Mouse (Mus musculus) lung, postnatal 25 days (tissue): ENCODE results near the gene Gm28035.

Source experiments
- DNase-seq: peaks from one replicate; pipeline ENCODE4 v3.0.0; 2022; ENCODE audit warnings: low spot score

Gm28035 gene

DNA sequence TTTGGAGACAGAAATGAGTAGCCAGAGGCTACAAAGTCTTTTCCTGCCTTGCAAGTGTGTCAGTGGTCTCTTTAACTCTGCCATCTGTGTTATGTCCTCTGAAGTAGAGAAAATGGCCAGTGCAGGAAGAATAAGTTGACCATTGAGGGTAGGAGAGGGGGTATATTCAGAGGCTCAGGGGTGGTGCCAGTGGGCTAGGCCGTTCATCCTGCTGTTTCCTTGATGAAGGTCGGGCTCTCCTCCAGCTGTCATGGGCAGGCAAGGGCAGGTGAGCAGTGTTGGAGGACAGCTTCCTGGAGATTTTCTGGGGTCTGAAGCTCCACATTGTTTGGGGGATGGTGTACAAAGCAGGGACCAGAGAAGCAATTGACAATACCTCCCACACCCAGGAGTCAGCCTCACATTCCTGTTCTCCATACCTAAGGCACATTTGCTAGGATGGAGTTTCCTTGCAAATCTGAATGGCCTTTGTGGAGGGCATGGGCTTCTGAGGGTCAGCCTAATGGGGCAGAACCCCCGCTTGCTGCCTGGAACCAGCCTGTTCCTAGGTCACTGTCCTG, 1.4 kb upstream of the Gm28035 start:
- DNase-seq, result no peak

DNA sequence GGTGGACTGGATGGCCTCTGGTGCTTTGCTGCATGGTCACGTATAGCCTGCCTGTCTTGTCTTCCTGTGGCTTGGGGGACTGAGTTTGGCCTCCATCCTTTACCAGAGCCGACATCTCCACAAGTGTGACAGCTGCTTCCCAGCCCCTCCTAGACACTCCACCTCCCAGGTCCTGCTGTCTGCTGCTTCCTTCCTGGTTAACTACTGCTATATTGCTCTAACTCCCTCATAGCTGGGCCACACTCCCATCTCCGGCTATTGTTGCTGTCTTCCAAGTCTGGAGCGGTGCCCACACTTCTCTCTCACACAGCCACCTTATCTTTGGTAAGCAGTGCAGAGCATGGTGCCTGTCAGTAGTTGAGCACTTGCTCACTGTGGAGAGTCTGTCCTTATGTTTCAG, 590 bp upstream of the Gm28035 start:
- DNase-seq, result peak; percentile 77

GRCm38 (mm10) chr2:30242509-30242908, 2.1 kb downstream of the Gm28035 start:
- DNase-seq, result peak; percentile 91

DNA sequence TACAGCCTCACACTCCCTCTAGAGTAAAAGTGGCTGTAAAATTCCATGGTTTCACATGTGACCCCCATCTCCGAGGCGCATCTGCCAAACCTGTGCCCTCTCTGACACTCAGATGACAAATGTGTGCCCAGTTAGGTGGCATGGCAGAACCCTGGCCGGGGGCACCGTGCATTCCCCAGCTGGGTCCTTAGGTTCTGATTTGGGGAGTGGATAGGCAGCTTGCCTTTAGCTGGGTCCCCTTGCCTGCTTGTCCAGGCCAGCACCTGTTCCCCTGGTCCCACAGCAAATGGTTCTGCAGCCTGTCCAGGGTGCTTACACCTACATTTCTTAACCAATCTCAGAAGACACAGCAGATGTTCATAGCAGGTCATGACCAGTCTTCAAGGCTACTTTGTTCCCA, 3.0 kb downstream of the Gm28035 start:
- DNase-seq, result no peak

- DNase-seq, result no peak
Observed at GRCm38 (mm10) chr2:30244595-30245178, 4.3 kb downstream of the Gm28035 start.

GRCm38 (mm10) chr2:30247036-30247435, 6.7 kb downstream of the Gm28035 start:
- no peak for DNase-seq

DNA sequence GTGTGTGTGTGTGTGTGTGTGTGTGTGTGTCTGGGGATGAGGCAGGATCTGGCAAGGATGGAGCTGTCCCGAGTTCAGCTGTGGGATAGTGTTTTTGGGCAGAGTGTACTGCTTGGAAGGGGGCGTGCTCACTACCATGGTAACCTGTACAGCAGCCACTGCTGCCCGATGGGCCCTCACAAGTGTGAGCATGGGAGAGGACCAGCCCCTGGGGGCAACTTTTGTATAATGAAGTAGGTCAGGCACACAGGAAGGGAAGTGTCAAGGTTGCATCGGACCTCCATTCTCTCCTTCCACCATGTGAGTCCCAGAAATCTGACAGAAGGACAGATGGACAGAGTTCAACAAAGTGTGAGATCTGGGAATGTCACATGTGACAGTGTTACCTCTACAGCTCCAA, 7.3 kb downstream of the Gm28035 start:
- DNase-seq, result no peak

GRCm38 (mm10) chr2:30249182-30249581, 8.8 kb downstream of the Gm28035 start:
- DNase-seq, result no peak

DNA sequence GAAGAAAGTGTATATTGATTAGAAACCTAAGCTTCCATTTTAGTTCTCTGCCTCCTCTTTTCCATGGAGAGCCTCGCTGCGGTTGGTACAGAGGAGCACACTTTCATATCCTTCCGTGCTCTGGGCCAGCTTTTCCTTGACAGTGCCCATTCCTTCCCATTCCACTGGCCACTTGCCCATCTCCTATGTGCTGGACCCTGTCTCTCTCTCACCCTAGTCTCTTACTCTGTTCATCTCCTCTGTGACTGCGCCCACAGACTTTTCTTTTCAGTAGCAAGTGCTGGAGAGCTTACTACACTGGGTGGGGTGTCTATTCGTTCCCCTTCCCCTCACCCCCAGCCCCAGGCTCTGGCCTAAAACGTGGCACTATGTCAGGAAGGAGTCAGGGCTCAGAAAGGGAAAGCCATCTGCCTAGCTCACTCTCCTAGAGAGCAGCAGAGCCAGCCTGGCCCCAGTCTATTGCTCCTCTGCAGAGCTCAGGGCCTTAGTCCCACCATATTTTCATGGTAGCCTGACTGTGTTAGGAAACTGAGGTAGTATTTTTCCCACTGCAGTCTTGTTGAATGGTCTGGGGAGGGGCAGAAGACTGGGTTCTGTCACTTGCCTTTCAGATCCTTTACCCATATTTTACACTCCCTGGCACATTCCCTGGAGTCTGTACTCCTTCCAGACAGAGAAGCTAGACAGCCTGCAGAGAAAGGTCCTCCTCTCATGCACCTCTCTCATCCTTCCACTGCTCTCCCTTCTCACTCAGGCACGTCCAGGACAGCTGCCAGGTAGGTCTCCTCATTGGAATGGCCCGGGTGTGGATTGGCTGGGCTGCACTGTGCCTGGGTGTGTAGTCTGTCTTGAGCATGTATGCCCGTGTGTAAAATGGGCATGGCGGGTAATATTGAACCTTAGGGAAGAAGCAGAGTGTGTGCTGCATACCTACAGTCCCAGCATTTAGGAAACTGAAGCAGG, 10.1 kb downstream of the Gm28035 start:
- no peak for DNase-seq

- DNase-seq, result peak; percentile 74
Observed at GRCm38 (mm10) chr2:30251417-30252104, 11.2 kb downstream of the Gm28035 start.

GRCm38 (mm10) chr2:30252521-30252920, 12.2 kb downstream of the Gm28035 start:
- DNase-seq, result no peak

- no peak for DNase-seq
Observed at GRCm38 (mm10) chr2:30253809-30254208, 13.4 kb downstream of the Gm28035 start.

GRCm38 (mm10) chr2:30255631-30256395, 15.4 kb downstream of the Gm28035 start:
- DNase-seq, result no peak

DNA sequence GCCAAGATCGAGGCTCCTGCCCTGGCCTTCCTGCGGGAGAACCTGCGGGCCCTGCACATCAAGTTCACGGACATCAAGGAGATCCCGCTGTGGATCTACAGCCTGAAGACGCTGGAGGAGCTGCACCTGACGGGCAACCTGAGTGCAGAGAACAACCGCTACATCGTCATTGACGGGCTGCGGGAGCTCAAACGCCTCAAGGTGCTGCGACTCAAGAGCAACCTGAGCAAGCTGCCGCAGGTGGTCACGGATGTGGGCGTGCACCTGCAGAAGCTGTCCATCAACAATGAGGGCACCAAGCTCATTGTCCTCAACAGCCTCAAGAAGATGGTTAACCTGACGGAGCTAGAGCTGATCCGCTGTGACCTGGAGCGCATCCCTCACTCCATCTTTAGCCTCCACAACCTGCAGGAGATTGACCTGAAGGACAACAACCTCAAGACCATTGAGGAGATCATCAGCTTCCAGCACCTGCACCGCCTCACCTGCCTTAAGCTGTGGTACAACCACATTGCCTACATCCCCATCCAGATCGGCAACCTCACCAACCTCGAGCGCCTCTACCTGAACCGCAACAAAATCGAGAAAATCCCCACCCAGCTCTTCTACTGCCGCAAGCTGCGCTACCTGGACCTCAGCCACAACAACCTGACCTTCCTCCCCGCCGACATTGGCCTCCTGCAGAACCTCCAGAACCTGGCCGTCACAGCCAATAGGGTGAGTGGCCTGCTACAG, 16.4 kb downstream of the Gm28035 start:
- DNase-seq, result no peak

DNA sequence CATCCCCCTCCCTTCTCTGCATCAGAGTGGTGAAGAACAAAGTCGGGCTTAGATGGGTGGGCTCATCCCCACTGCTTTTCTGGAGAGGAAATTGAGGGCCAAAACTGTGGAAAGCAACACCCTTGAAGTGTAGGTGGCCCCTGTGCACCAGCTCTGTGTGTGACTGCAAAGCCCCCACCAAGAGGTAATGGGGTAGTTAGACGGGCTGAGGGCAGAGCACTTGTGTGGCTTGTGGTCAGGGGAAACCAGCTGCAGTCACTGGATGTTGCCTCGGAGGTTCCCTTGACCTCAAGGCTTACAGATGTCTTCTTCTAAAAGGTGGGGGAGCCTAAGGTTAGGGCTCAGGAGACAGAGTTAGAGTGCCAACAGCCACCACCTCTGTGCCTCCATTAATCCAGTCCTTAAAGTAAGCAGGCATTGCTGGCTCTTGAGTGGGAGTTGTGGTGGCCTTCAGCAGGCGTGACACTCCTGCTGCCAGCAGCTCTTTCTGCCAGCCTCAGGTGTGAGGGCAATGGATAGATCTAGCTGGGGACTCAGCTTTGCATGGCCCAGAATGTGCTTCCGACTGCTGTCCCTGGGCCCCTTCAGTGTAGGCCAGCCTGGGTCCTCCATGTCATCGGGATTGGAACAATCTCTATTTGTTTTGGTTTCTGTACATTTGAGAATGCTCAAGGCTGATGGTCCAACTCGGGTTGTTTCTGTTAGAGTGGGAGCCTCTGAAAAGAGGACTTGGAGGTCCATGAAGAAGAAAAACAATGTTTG, 17.5 kb downstream of the Gm28035 start:
- no peak for DNase-seq

- DNase-seq, result peak; percentile 81
Observed at GRCm38 (mm10) chr2:30258600-30258999, 18.2 kb downstream of the Gm28035 start.

DNA sequence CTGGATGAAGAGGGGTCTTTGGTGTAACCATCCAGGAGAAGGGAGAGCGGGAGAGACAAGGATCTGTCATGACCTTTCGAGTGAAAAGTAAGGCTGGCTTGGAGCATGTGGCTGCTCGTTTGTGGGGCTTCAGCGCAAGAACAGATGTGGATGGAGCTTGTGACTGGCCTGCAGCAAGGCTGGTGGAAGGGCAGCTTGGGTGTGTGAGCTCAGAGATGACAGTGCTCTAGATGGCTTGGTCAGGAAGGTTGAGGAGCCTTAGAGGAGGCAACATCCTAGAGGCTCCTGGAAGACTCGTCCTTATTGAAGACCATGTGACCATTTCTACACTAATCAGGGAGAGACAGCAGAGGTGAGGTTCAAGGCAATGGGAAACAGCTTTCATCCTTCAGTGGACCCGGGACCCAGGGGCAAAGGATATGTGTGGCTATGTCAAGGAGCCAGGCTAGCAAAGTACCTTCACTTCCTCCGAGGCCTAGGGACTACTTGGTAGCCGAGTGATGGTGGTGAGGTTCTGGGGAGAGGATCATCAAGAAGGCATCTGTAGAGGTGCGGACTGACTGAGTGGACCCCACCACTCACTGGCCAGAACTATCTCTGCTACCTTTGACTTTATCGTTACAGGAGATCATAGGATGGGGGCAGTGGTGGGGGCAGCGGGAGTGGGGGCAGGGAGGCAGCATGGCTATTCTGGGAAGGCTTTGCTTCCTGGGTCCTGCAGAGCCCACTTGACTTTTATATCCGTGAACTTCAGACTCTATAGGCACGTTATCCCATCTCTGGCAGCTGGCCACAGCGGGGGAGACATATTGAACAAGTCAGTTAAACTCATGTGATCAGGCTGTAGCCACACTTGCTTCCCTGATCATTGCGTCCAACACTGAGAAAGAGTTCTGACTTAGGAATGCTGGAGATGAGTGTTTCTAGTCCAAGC, 19.0 kb downstream of the Gm28035 start:
- DNase-seq, result no peak

GRCm38 (mm10) chr2:30261064-30261736, 20.8 kb downstream of the Gm28035 start:
- DNase-seq, result no peak
